Mouse (Mus musculus): ENCODE data around the gene Prkg2. TPM values are rescaled to one million over a fixed set of nuclear protein-coding genes. Genes with fewer than 3 reads are reported as not detected.

The Prkg2 gene
- polyA plus RNA-seq, 1 experiment from 2014 or later, result 4.7 TPM

DNA sequence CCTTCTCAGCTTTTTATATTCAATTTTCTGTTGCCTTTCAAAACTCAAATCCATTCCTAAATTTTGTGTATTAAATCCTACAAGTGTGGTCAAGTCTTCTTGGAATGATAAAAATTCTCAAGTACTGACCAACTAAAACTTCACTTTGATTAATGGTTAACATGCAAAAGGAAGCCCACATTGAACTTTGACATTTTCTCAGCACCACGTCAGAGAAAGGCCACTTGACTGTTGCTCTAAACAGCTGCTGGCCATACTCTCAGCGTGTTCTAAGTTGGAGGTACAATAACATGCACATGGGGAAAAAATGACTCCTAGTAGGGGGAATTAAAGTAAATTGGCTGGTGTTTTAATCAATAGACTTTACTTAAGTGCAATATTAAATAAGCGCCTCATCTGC, 155.1 kb downstream of the Prkg2 start:
- Histone ChIP-seq H3K9me3 (no peaks in the 10 kb centered on the region), H3K4me1 (no peaks in the 10 kb centered on the region), H3K27me3 (no peaks in the 10 kb centered on the region), H3K4me2 (no peak overlapping the region), H3K27ac (no peak overlapping the region), H3K4me3 (replicated peaks) (no peak overlapping the region), H3K36me3 (replicated peaks) (no peaks in the 10 kb centered on the region), H3K9ac (no peak overlapping the region)
- no peak for ATAC-seq (ENCODE audit: low FRiP score)
- 74% methylated on average over 3 of the region's 3 CpGs for WGBS

Other genes starting within 250 kb of the Prkg2 start
- 0.86 and 0.96 TPM in 2 replicates for gene Bmp3, start 182.9 kb downstream of the Prkg2 start, polyA plus RNA-seq (2016; fragmentation: Nextera tagmentation; extraction: Ambion mirVana)